Mouse (Mus musculus) ES-Bruce4 (cell line): Measurements from ENCODE around the gene Spag16. TPM values are rescaled to one million over a fixed set of nuclear protein-coding genes. Genes with fewer than 3 reads are reported as not detected.

Experiments used
- H3K27ac ChIP-seq: 2 replicates; pipeline ENCODE4 v1.5.1; 2012; ENCODE audit warnings: low read length, inconsistent platforms; ENCODE audit not compliant: insufficient read depth
- H3K27me3 ChIP-seq: 2 replicates; pipeline ENCODE4 v1.6.1; 2012; ENCODE audit warnings: mild to moderate bottlenecking, low read length, inconsistent platforms; ENCODE audit not compliant: control insufficient read depth, poor library complexity, insufficient read depth, severe bottlenecking
- H3K36me3 ChIP-seq: 2 replicates; pipeline ENCODE4 v1.6.1; 2012; ENCODE audit warnings: inconsistent platforms, mild to moderate bottlenecking, low read length, moderate library complexity; ENCODE audit not compliant: control insufficient read depth, poor library complexity, insufficient read depth, severe bottlenecking
- H3K4me1 ChIP-seq: one replicate; pipeline ENCODE4 v1.8.1; 2011; ENCODE audit warnings: low read length; ENCODE audit not compliant: control insufficient read depth, insufficient read depth
- H3K4me3 ChIP-seq: 2 replicates; pipeline ENCODE4 v1.5.1; 2011; ENCODE audit warnings: low read depth, mild to moderate bottlenecking, low read length
- H3K9ac ChIP-seq: 2 replicates; pipeline ENCODE4 v1.6.1; 2012; ENCODE audit warnings: low read depth, mild to moderate bottlenecking, inconsistent platforms; ENCODE audit not compliant: poor library complexity, severe bottlenecking
- H3K9me3 ChIP-seq: replicated peaks from 2 replicates; pipeline ENCODE4 v1.6.1; 2012; ENCODE audit warnings: mild to moderate bottlenecking, low read length, inconsistent platforms; ENCODE audit not compliant: control insufficient read depth, poor library complexity, insufficient read depth, severe bottlenecking
- CTCF ChIP-seq: IDR thresholded peaks from one replicate; pipeline ENCODE4 v1.8.1; 2011; ENCODE audit warnings: low read depth, low read length
- EP300 ChIP-seq: IDR thresholded peaks from 2 replicates; pipeline ENCODE4 v1.6.1; 2011; ENCODE audit warnings: low read depth, low read length; ENCODE audit not compliant: insufficient read depth
- POLR2A ChIP-seq: IDR thresholded peaks from one replicate; pipeline ENCODE4 v1.8.1; 2011; ENCODE audit warnings: low read length; ENCODE audit not compliant: insufficient read depth
- polyA plus RNA-seq: library from polyadenylated mRNA; stranded (reverse); fragments of >200 nt; gene quantifications from 2 replicates; pipeline ENCODE4 v1.2.4, GENCODE M21; 2011; ENCODE audit warnings: low read depth; ENCODE audit not compliant: missing spikeins, insufficient read depth, insufficient read length

The Spag16 gene
- polyA plus RNA-seq, 1 experiment, result 1.5 TPM

DNA sequence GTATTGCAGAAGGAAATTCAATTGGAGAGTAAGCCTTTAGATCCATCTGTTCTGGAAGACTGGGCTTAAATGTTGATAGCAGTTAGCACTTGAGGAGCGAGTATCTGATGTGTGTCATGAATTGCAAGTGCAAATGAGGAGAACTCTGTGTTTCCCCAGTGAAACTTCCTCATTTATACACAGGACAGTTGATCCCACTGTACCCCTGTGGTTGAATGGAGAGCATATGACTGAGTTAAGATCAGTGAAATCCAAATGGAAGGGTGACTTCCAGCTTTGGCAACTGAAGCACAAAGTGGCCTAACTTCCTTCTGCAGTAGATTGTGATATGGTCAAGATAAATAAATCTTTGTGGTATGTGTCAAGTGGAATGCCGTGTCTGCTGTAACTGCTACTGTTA, 446.0 kb downstream of the Spag16 start:
- H3K9me3 ChIP-seq, result no peaks in the 10 kb centered on the region

GRCm38 (mm10) chr1:70279296-70279695, 452.5 kb downstream of the Spag16 start:
- H3K9ac ChIP-seq, result no peak overlapping the region
- H3K27ac ChIP-seq, result no peak overlapping the region
- no peaks in the 10 kb centered on the region for H3K4me1 ChIP-seq
- H3K4me3 ChIP-seq, result no peak overlapping the region
- no peaks in the 10 kb centered on the region for H3K9me3 ChIP-seq
- H3K27me3 ChIP-seq, result no peaks in the 10 kb centered on the region
- H3K36me3 ChIP-seq, result no peaks in the 10 kb centered on the region
- TF ChIP-seq EP300, result no peak
- TF ChIP-seq POLR2A, result no peak
- TF ChIP-seq CTCF, result no peak

More for the DNA sequence above, 446.0 kb downstream of the Spag16 start:
- no peaks in the 10 kb centered on the region for H3K27me3 ChIP-seq
- H3K4me1 ChIP-seq, result no peaks in the 10 kb centered on the region
- H3K27ac ChIP-seq, result no peak overlapping the region
- no peaks in the 10 kb centered on the region for H3K36me3 ChIP-seq
- TF ChIP-seq POLR2A (no peak), CTCF (no peak), EP300 (no peak)
- no peak overlapping the region for H3K4me3 ChIP-seq
- H3K9ac ChIP-seq, result no peak overlapping the region

GRCm38 (mm10) chr1:70283388-70283787, 456.6 kb downstream of the Spag16 start:
- H3K4me3 ChIP-seq, result no peak overlapping the region
- no peak overlapping the region for H3K27ac ChIP-seq
- H3K9ac ChIP-seq, result no peak overlapping the region
- no peaks in the 10 kb centered on the region for H3K9me3 ChIP-seq
- H3K36me3 ChIP-seq, result no peaks in the 10 kb centered on the region
- H3K27me3 ChIP-seq, result no peaks in the 10 kb centered on the region
- TF ChIP-seq CTCF (no peak), EP300 (no peak), POLR2A (no peak)
- H3K4me1 ChIP-seq, result no peaks in the 10 kb centered on the region

GRCm38 (mm10) chr1:70284140-70284539, 457.4 kb downstream of the Spag16 start:
- H3K9me3 ChIP-seq, result no peaks in the 10 kb centered on the region
- no peaks in the 10 kb centered on the region for H3K36me3 ChIP-seq
- no peak for TF ChIP-seq EP300
- TF ChIP-seq CTCF, result no peak
- no peak for TF ChIP-seq POLR2A
- H3K4me1 ChIP-seq, result no peaks in the 10 kb centered on the region
- no peak overlapping the region for H3K9ac ChIP-seq
- no peaks in the 10 kb centered on the region for H3K27me3 ChIP-seq
- no peak overlapping the region for H3K4me3 ChIP-seq
- no peak overlapping the region for H3K27ac ChIP-seq

- TF ChIP-seq POLR2A (no peak), EP300 (no peak), CTCF (no peak)
- Histone ChIP-seq H3K9ac (no peak overlapping the region), H3K9me3 (no peaks in the 10 kb centered on the region; the same call in 1 of the 2 replicates), H3K36me3 (no peaks in the 10 kb centered on the region), H3K4me3 (no peak overlapping the region), H3K4me1 (no peaks in the 10 kb centered on the region), H3K27me3 (peaks cover 1% of the 10 kb centered on the region; the same call in 1 of the 2 replicates), H3K27ac (no peak overlapping the region)
Observed at GRCm38 (mm10) chr1:70316128-70316765, 489.5 kb downstream of the Spag16 start.

DNA sequence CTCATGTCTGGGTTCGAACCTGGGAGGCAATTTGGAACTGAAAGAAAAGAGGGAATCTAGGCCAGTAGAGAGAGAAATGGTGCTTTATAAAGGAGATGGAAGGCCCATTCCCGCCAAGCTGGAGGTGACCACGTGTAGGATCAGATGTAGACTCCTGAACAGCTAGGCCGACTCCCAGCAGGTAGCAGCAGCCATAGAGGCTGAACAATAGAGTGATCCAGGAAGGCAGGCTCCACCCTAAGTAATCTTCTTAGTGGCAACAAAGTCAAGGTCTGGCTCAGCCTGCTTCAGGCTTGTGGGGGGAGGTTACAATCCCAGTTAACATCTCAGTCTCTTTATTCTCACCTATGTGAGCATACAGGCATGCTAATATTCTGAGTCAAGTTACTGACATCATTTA, 494.2 kb downstream of the Spag16 start:
- Histone ChIP-seq H3K4me3 (no peak overlapping the region), H3K4me1 (no peaks in the 10 kb centered on the region), H3K36me3 (no peaks in the 10 kb centered on the region), H3K9me3 (no peaks in the 10 kb centered on the region; the same call in 1 of the 2 replicates), H3K27me3 (no peaks in the 10 kb centered on the region), H3K27ac (no peak overlapping the region), H3K9ac (no peak overlapping the region)
- no peak for TF ChIP-seq CTCF
- no peak for TF ChIP-seq POLR2A
- TF ChIP-seq EP300, result no peak
